Mouse (Mus musculus) lung, adult 2 months (tissue): ENCODE results near the gene Cyp4a32. TPM values are rescaled to one million over a fixed set of nuclear protein-coding genes. Genes with fewer than 3 reads are reported as not detected.
A peak's percentile ranks its signal among the peaks of the same experiment; 100 is the strongest.
"Not testable (repeated sequence)": the region's sequence is repeated elsewhere in the genome, so short reads cannot be mapped to it uniquely, and the experiment has no call there.

Experiments used
- DNase-seq: peaks from one replicate; pipeline ENCODE4 v3.0.0; 2022
- H3K4me1 ChIP-seq: fragments of 200-500 bp; 2 replicates; pipeline ENCODE4 v1.6.1; 2011; ENCODE audit warnings: low read length; ENCODE audit not compliant: control insufficient read depth, insufficient read depth
- H3K4me3 ChIP-seq: fragments of 200-500 bp; replicated peaks from 2 replicates; pipeline ENCODE3; 2011; ENCODE audit warnings: low read depth, mild to moderate bottlenecking, control low read depth, low read length; ENCODE audit errors: extremely low read depth
- CTCF ChIP-seq: fragments of 200-500 bp; IDR thresholded peaks from 2 replicates; pipeline ENCODE4 v1.5.1; 2011; ENCODE audit warnings: mild to moderate bottlenecking, low read length, control low read depth; ENCODE audit not compliant: insufficient read depth
- POLR2A ChIP-seq: fragments of 200-500 bp; IDR thresholded peaks from 2 replicates; pipeline ENCODE4 v1.6.1; 2011; ENCODE audit warnings: low read depth, mild to moderate bottlenecking, control low read depth, low read length, borderline replicate concordance; ENCODE audit errors: extremely low read depth
- WGBS: fragments of 180-500 bp; shearing (Covaris S2); methylation state at CpG from one replicate; pipeline ENCODE4 v1.1.7; 2018; 5-methylcytosine and 5-hydroxymethylcytosine counted together
- polyA plus RNA-seq: library from polyadenylated mRNA; depleted of rRNA; stranded (reverse); fragments of >200 nt; gene quantifications from 2 replicates; pipeline ENCODE4 v1.2.3, GENCODE M21; 2012; rRNA removed

Gene Cyp4a32
- not detected in 2 replicates for polyA plus RNA-seq

DNA sequence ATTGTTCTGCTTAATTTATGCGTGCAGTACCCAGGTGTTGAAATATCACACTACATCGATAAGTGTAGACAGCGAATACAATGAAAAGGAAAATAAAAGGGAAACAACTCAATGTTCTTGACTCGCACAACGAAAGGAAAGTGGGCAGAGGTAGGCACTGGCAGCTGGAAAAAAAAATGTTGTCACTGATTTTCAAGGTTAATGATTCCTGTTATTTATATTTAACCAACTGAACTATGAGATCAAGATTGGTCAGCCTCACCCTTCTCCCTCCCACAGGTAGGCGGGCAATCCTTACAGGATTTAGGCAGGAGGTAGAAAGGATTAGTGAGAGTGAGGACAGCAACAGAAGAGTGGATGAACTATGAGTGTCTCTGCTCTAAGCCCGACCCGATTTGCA, at the start of gene Cyp4a32:
Gene Cyp4a32, plus strand, starts transcription at position 359 of the 400 bp plus-strand sequence.
- 86% methylated on average over 8 of the region's 8 CpGs for WGBS

DNA sequence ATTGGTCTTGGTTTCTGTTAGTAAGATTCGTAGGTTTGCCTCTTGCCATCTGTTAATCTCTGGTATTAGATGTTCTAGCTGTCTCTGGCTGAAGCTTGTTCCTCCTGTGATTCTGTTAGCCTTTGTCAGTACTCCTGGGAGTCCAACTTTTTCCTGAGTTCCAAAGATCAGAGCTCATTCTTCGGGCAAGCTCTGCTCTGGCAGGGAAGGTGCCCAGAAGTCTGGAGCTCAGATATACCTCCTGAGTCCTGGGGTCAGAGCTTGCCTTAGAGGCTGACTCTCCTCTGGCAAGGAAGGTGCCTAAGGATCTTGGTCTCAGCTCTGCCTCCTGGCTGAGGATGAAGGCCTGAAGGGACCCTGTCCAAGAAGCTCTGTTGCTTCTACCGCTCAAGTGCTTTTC, 48.0 kb upstream of the Cyp4a32 start:
- TF ChIP-seq POLR2A: no peak
- TF ChIP-seq CTCF: no peak
- Histone ChIP-seq H3K4me1 (no peaks in the 10 kb centered on the region), H3K4me3 (no peak overlapping the region)
- 83% methylated on average over 3 of the region's 3 CpGs for whole genome bisulfite sequencing
- no peak for DNase-seq

More for the DNA sequence above, at the start of gene Cyp4a32:
- DNase-seq, H3K4me1 ChIP-seq, H3K4me3 ChIP-seq: not testable (repeated sequence)

DNA sequence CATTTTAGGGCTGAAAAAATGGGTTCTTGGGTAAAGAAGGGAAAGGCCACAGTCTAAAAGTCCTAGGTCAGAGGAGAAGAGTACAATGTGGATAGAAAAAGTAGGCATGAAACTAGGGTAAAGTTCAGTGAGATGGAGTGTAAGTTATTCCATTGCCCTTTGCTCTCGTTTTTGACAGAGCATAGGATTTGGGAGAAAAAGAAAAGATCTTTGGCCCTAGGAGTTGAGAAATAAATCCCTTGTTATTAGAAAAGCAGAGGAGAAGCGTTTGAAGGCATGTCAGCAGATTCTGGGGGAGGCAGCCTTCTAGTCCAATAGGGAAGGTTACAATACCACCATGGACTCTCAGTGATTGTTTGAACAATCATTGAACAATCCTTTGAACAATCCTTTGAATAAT, 45.3 kb upstream of the Cyp4a32 start:
- DNase-seq: no peak
- TF ChIP-seq CTCF: no peak
- whole genome bisulfite sequencing: 72% methylated on average over 2 of the region's 2 CpGs
- Histone ChIP-seq H3K4me1 (no peaks in the 10 kb centered on the region), H3K4me3 (no peak overlapping the region)

- WGBS: 59% methylated on average over 4 of the region's 4 CpGs
- DNase-seq: no peak
- no peaks in the 10 kb centered on the region for H3K4me1 ChIP-seq
- no peak overlapping the region for H3K4me3 ChIP-seq
- TF ChIP-seq POLR2A (no peak), CTCF (no peak)
Observed at GRCm38 (mm10) chr4:115557861-115558561, 42.8 kb upstream of the Cyp4a32 start.

DNA sequence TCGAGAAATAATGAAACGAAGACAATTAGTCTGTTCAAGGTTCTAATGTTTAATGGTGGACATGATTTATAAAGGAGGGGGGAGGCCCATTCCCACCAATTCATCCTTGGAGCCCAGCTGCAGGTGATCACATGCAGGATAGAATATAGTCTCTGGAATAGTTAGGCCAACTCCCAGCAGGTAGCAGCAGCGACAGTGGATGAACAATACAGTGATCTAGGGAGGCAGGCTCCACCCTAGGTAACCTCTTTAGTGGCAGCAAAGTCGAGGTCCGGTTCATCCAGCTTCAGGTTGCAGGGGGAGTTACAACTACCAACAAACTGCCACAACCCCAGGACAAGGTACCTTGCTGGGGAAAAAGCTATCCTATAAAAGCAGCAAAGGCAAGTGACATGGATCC, 39.5 kb upstream of the Cyp4a32 start:
- DNase-seq, H3K4me3 ChIP-seq, H3K4me1 ChIP-seq: not testable (repeated sequence)
- 73% methylated on average over 5 of the region's 5 CpGs for WGBS

DNA sequence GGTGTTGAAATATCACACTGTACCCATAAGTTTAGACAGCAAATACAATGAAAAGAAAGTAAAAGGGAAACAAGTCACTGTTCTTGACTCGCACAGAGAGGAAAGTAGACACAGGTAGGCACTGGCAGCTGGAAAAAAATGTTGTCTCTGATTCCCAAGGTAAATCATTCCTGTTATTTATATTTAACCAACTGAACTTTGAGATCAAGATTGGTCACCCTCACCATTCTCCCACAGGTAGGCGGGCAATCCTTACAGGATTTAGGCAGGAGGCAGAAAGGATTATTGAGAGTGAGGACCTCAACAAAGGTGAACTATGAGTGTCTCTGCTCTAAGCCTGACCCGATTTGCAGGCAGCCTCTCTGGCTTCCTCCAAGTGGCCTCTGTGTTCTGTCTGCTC, 37.4 kb upstream of the Cyp4a32 start, which contains the start of gene Cyp4a31:
Gene Cyp4a31, plus strand, starts transcription at position 249 of the 400 bp plus-strand sequence.
- TF ChIP-seq POLR2A (no peak), CTCF (no peak)
- Histone ChIP-seq H3K4me1 (no peaks in the 10 kb centered on the region), H3K4me3 (no peak within 1 kb of the TSS)
- DNase-seq: no peak
- WGBS: 85% methylated on average over 3 of the region's 3 CpGs

DNA sequence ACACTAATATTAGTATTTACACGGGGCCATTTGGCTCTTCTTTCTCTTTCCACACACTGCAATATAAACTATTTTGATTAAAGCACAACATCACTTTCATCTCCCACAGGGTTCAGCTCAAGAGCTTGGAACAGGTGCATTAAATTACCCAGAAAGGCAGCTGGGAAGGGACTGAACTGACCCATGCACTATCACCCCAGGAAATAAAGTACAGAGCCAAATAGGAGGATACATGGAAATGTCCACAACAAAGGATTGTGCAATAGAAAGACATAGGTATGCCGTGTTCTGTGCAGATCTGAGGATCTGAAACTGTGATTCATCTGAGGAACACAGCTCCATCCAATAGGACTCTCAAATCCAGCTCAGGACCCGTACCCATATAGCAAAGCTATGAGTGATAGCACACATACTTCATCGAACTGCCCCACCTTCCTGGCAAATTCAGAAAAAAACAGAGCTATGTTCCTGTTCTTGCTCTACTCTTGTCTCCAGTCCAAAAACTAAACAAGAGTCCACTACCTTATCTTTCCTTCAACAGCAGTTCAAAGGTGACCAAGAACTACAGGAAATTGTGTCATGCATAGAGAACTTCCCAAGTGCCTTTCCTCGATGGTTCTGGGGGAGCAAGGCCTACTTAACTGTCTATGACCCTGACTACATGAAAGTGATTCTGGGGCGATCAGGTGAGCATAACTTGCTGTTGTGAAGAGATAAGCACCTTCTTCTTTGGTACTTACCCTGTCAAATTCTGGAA, 36.1 kb upstream of the Cyp4a32 start:
- not testable (repeated sequence) for H3K4me1 ChIP-seq, H3K4me3 ChIP-seq, DNase-seq
- WGBS: 48% methylated on average over 6 of the region's 6 CpGs

GRCm38 (mm10) chr4:115575255-115575654, 25.5 kb upstream of the Cyp4a32 start:
- WGBS: 66% methylated on average over 3 of the region's 3 CpGs
- DNase-seq: no peak
- H3K4me3 ChIP-seq: no peak overlapping the region
- no peaks in the 10 kb centered on the region for H3K4me1 ChIP-seq
- TF ChIP-seq POLR2A: no peak

DNA sequence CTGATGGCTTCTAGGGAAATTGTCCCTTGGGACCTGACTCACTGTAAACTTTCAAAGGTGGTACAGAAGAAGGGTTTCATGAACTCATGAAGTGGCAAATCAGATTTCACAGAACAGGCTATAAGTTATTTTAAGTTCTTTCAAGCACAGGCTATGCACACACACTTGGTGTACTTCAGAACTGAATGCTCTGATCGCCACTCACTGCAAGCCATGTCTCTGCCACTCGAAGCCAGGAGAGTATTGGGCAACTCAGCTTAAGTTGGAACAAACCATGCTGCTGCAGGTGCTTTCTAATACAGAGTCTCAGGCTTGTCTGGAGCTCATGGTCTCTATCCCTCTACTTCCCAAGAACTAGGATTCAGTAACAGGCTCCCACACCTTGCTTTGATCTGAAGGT, 25.0 kb upstream of the Cyp4a32 start:
- peak; percentile 18 for DNase-seq
- WGBS: 63% methylated on average over 2 of the region's 2 CpGs
- no peak overlapping the region for H3K4me3 ChIP-seq
- TF ChIP-seq POLR2A (no peak), CTCF (no peak)
- no peaks in the 10 kb centered on the region for H3K4me1 ChIP-seq

GRCm38 (mm10) chr4:115583036-115583435, 17.7 kb upstream of the Cyp4a32 start:
- DNase-seq: no peak
- no peak for TF ChIP-seq POLR2A
- TF ChIP-seq CTCF: no peak
- H3K4me1 ChIP-seq: no peaks in the 10 kb centered on the region
- no peak overlapping the region for H3K4me3 ChIP-seq

GRCm38 (mm10) chr4:115596357-115596756, 4.4 kb upstream of the Cyp4a32 start:
- WGBS: 82% methylated on average over 1 of the region's 1 CpGs
- TF ChIP-seq POLR2A: no peak
- no peak for TF ChIP-seq CTCF

More at GRCm38 (mm10) chr4:115596357-115596756, 4.4 kb upstream of the Cyp4a32 start:
- DNase-seq: no peak
- Histone ChIP-seq H3K4me1 (no peaks in the 10 kb centered on the region), H3K4me3 (no peak overlapping the region)
